Mouse (Mus musculus): Measurements from ENCODE around the gene Dnase1. TPM values are rescaled to one million over a fixed set of nuclear protein-coding genes. Genes with fewer than 3 reads are reported as not detected.

Gene Dnase1
- polyA plus RNA-seq, 1 experiment from 2014 or later: 0.76 TPM

DNA sequence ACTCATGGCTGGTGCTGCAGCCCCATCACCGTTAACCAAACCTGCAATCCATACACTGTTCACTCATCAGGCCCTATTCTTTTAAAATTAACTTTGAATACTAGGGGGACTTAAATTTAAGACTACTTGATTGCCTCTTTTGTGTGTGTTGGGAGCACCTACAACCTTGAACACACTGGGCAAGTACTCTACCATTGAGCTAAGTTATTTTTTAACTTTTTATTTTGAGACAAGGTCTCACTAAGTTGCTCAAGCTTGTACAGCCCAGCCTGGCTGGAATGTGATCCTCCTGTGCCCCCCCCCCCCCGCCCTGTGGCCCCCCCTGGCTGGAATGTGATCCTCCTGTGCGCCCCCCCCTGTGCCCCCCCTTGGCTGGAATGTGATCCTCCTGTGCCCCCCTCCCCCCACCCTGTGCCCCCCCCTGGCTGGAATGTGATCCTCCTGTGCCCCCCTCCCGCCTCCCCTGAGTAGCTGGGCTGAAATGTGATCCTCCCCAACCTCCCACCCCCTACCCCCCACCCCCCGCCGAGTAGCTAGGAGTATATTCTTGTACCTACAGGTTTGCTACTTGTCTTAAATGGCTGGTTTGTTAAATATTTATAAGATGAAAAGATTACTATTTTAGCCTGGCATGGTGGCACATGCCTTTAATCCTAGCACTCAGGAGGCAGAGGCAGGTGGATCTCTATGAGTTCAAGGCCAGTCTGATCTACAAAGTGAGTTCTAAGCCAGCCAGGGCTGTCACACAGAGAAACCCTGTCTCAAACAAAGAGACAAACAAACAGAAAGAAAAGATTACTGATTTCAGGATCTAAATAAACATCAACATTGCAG lies 5.1 kb upstream of the Dnase1 start:
- 47% methylated on average over 5 of the region's 6 CpGs for whole genome bisulfite sequencing
- H3K9ac ChIP-seq (replicated peaks; ENCODE audit: low read depth): no peak overlapping the region
- no peaks in the 10 kb centered on the region for H3K27me3 ChIP-seq (replicated peaks; ENCODE audit: insufficient read depth, low read length)
- no peak overlapping the region for H3K4me3 ChIP-seq (ENCODE audit: low read depth, low read length)
- no peaks in the 10 kb centered on the region for H3K36me3 ChIP-seq (ENCODE audit: insufficient read depth, low read length)
- no peak overlapping the region for H3K27ac ChIP-seq (ENCODE audit: low read length)
- TF ChIP-seq EP300 (IDR thresholded peaks at IDR 0.05) (no peak), CTCF (IDR thresholded peaks at IDR 0.05) (no peak)
- H3K4me1 ChIP-seq (ENCODE audit: insufficient read depth, low read depth, low read length): no peaks in the 10 kb centered on the region
- ATAC-seq: no peak
- no peak overlapping the region for H3K4me2 ChIP-seq (replicated peaks; ENCODE audit: low read depth, low read length)
- DNase-seq (ENCODE audit: low spot score): no peak
- no peaks in the 10 kb centered on the region for H3K9me3 ChIP-seq (ENCODE audit: low read length)

- Histone ChIP-seq H3K9me3 (ENCODE audit: low read length) (no peaks in the 10 kb centered on the region), H3K9ac (replicated peaks; ENCODE audit: low read depth) (no peak overlapping the region), H3K4me1 (ENCODE audit: insufficient read depth, low read depth, low read length) (no peaks in the 10 kb centered on the region), H3K4me3 (ENCODE audit: low read depth, low read length) (no peak overlapping the region), H3K36me3 (ENCODE audit: insufficient read depth, low read length) (no peaks in the 10 kb centered on the region; the same call in 1 of the 2 replicates), H3K4me2 (replicated peaks; ENCODE audit: low read depth, low read length) (no peak overlapping the region), H3K27ac (ENCODE audit: low read length) (no peak overlapping the region), H3K27me3 (replicated peaks; ENCODE audit: insufficient read depth, low read length) (no peaks in the 10 kb centered on the region)
- DNase-seq (ENCODE audit: low spot score) (no peak), ATAC-seq (no peak)
- 75% methylated on average over 6 of the region's 6 CpGs for WGBS
- TF ChIP-seq EP300 (IDR thresholded peaks at IDR 0.05): no peak
- no peak for TF ChIP-seq CTCF (IDR thresholded peaks at IDR 0.05)
These were observed 4.4 kb upstream of the Dnase1 start for GRCm38 (mm10) chr16:4032341-4032748.

GRCm38 (mm10) chr16:4033971-4034370 lies 2.8 kb upstream of the Dnase1 start:
- Histone ChIP-seq H3K9ac (replicated peaks; ENCODE audit: low read depth) (no peak overlapping the region), H3K4me2 (replicated peaks; ENCODE audit: low read depth, low read length) (no peak overlapping the region), H3K4me3 (ENCODE audit: low read depth, low read length) (no peak overlapping the region), H3K9me3 (ENCODE audit: low read length) (no peaks in the 10 kb centered on the region), H3K27me3 (replicated peaks; ENCODE audit: insufficient read depth, low read length) (no peaks in the 10 kb centered on the region), H3K27ac (ENCODE audit: low read length) (no peak overlapping the region), H3K4me1 (ENCODE audit: insufficient read depth, low read depth, low read length) (no peaks in the 10 kb centered on the region), H3K36me3 (ENCODE audit: insufficient read depth, low read length) (no peaks in the 10 kb centered on the region; the same call in 1 of the 2 replicates)
- ATAC-seq: no peak
- WGBS: 74% methylated on average over 5 of the region's 5 CpGs
- TF ChIP-seq CTCF (IDR thresholded peaks at IDR 0.05) (no peak), EP300 (IDR thresholded peaks at IDR 0.05) (no peak)
- DNase-seq (ENCODE audit: low spot score): no peak

- H3K36me3 ChIP-seq (ENCODE audit: insufficient read depth, low read length): no peaks in the 10 kb centered on the region; the same call in 1 of the 2 replicates
- H3K27ac ChIP-seq (ENCODE audit: low read length): no peak overlapping the region
- TF ChIP-seq CTCF (IDR thresholded peaks at IDR 0.05) (no peak), EP300 (IDR thresholded peaks at IDR 0.05) (no peak)
- ATAC-seq: no peak
- no peak overlapping the region for H3K4me2 ChIP-seq (replicated peaks; ENCODE audit: low read depth, low read length)
- no peak overlapping the region for H3K4me3 ChIP-seq (ENCODE audit: low read depth, low read length)
- H3K9me3 ChIP-seq (ENCODE audit: low read length): no peaks in the 10 kb centered on the region
- no peak for DNase-seq (ENCODE audit: low spot score)
- no peaks in the 10 kb centered on the region for H3K4me1 ChIP-seq (ENCODE audit: insufficient read depth, low read depth, low read length)
- H3K27me3 ChIP-seq (replicated peaks; ENCODE audit: insufficient read depth, low read length): no peaks in the 10 kb centered on the region
- H3K9ac ChIP-seq (replicated peaks; ENCODE audit: low read depth): no peak overlapping the region
- 85% methylated on average over 3 of the region's 3 CpGs for WGBS
These were observed 2.3 kb upstream of the Dnase1 start for GRCm38 (mm10) chr16:4034476-4034875.

GRCm38 (mm10) chr16:4035575-4035974 lies 1.2 kb upstream of the Dnase1 start:
- no peak overlapping the region for H3K9ac ChIP-seq (replicated peaks; ENCODE audit: low read depth)
- H3K4me1 ChIP-seq (ENCODE audit: insufficient read depth, low read depth, low read length): no peaks in the 10 kb centered on the region
- no peak for DNase-seq (ENCODE audit: low spot score)
- H3K36me3 ChIP-seq (ENCODE audit: insufficient read depth, low read length): no peaks in the 10 kb centered on the region; the same call in 1 of the 2 replicates
- H3K27ac ChIP-seq (ENCODE audit: low read length): no peak overlapping the region
- H3K9me3 ChIP-seq (ENCODE audit: low read length): no peaks in the 10 kb centered on the region
- H3K4me2 ChIP-seq (replicated peaks; ENCODE audit: low read depth, low read length): no peak overlapping the region
- H3K27me3 ChIP-seq (replicated peaks; ENCODE audit: insufficient read depth, low read length): no peaks in the 10 kb centered on the region
- no peak overlapping the region for H3K4me3 ChIP-seq (ENCODE audit: low read depth, low read length)
- WGBS: 82% methylated on average over 2 of the region's 2 CpGs
- TF ChIP-seq EP300 (IDR thresholded peaks at IDR 0.05) (no peak), CTCF (IDR thresholded peaks at IDR 0.05) (no peak)
- ATAC-seq: no peak

- no peak for DNase-seq (ENCODE audit: low spot score)
- H3K27me3 ChIP-seq (replicated peaks; ENCODE audit: insufficient read depth, low read length): no peaks in the 10 kb centered on the region
- no peaks in the 10 kb centered on the region; the same call in 1 of the 2 replicates for H3K36me3 ChIP-seq (ENCODE audit: insufficient read depth, low read length)
- no peaks in the 10 kb centered on the region for H3K4me1 ChIP-seq (ENCODE audit: insufficient read depth, low read depth, low read length)
- no peak overlapping the region for H3K4me3 ChIP-seq (ENCODE audit: low read depth, low read length)
- ATAC-seq: no peak
- 96% methylated on average over 7 of the region's 7 CpGs for WGBS
- TF ChIP-seq CTCF (IDR thresholded peaks at IDR 0.05): no peak
- no peak for TF ChIP-seq EP300 (IDR thresholded peaks at IDR 0.05)
- no peak overlapping the region for H3K27ac ChIP-seq (ENCODE audit: low read length)
- H3K4me2 ChIP-seq (replicated peaks; ENCODE audit: low read depth, low read length): no peak overlapping the region
- H3K9ac ChIP-seq (replicated peaks; ENCODE audit: low read depth): no peak overlapping the region
- no peaks in the 10 kb centered on the region for H3K9me3 ChIP-seq (ENCODE audit: low read length)
These were observed 948 bp downstream of the Dnase1 start for GRCm38 (mm10) chr16:4037690-4038089.

All from lung, postnatal 0 days (tissue).